Mouse (Mus musculus) gastrocnemius, adult 8-10 months (tissue): ENCODE results near the gene 1810037I17Rik. TPM values are rescaled to one million over a fixed set of nuclear protein-coding genes. Genes with fewer than 3 reads are reported as not detected.

Experiments
- DNase-seq, 2 experiments: peaks; one replicate each; pipeline ENCODE4 v3.0.0; 2022; ENCODE audit warnings: low spot score in 2 of 2
- total RNA-seq, 4 experiments: library from RNA; stranded (reverse); gene quantifications; 2 replicates each; pipeline ENCODE4 v1.2.4; 2022

The 1810037I17Rik gene
- total RNA-seq: 10 to 100 TPM; 21.3 to 24.1 (median 23.1) TPM

DNA sequence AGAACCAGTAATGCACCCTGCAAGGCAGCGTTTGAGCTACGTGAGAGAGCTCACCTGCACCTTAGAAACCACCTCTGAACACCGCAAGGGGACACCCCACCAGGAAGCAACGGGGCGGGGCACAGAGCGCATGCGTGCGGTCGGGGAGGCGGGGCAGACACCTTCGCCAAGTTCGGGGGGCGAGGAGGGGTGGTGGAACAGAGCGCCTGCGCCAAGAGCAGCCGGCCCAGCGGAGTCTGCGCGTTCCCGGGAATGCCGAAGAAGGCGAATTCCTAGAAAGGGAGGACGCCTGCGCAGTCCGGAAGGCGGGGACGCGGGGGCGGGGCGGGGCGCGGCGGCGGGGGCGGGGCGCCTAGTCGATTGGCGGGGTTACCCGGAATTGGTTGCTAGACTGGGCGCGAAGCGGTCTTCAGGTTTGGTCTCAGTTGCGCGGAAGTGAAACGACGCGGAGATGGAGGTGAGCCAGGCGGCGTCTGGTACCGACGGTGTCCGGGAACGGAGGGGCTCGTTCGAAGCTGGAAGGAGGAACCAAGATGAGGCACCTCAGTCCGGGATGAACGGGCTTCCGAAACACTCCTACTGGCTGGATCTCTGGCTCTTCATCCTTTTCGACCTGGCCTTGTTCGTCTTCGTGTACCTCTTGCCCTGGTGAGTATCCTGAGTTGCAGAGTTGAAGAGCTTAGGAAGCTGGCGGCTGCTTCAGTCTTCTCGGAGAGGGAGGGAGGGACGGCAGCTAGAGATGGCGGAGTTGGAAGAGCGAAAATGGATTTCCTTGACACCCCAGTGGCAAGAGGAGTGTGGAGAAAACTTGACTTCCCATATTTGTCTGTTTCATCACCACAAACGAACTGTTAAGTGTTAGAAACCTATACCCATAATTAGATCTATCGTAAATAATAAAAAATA is at the start of gene 1810037I17Rik:
Gene 1810037I17Rik, plus strand, starts transcription at position 195 of the 906 bp plus-strand sequence.
- peak; percentile 88 to 95 for DNase-seq

DNA sequence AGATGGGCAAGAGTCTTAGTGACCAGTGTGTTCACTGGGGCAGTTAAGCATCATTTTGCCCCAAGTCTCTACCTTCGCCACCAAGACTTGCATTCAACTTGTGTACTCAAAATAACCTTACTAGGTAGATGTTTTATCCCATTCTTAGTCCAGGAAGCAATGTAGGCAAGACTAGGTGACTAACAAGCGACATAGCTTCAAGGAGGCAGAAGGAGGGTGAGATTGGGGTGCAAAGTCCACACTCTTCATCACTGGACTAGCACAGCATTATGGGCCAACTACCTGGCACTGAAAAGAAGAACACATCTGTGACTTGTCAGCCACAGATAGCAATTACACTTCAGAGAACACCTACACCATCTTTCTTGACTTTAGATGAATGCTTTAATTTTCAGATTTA is 47.1 kb upstream of the 1810037I17Rik start:
- no peak for DNase-seq

GRCm38 (mm10) chr3:122877543-122877942 is 46.5 kb upstream of the 1810037I17Rik start:
- no peak for DNase-seq

GRCm38 (mm10) chr3:122878705-122879315 is 45.2 kb upstream of the 1810037I17Rik start:
- DNase-seq: no peak

DNA sequence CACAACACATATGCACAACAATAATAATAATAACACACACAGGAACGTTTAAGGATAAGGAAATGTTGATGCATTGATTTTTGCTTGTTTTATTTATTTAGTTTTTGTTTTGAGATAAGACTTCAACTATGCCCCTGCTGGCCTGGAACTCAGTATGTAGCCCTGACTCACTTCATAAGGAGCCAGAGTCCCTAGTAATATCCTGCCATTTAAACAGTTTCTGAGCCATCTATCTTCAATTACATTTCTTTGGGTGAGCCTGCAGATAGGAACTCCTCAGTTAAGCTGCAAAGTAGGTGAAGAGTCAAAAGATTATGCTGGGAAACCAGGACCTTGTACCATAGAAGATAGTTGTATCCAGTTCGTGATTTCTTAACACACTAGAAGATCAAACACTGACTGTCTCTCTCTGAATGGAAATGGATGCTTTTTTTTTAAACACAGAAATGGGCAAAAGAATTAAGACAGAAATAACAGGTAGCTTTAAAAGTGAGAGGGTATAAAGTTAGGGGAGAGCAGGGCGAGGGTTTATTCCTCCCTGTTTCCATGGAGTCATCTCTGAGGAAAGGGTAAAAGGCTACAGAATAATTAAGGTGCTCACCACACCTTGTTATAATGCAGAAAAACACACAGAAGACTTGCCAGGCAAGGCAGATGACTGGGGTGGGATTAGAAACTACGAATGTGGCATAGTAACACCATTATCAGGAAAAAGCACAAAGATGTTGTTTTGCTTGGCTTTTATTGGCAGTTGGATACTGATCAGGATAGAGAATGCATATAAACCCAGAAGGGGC is 36.3 kb upstream of the 1810037I17Rik start:
- no peak for DNase-seq

DNA sequence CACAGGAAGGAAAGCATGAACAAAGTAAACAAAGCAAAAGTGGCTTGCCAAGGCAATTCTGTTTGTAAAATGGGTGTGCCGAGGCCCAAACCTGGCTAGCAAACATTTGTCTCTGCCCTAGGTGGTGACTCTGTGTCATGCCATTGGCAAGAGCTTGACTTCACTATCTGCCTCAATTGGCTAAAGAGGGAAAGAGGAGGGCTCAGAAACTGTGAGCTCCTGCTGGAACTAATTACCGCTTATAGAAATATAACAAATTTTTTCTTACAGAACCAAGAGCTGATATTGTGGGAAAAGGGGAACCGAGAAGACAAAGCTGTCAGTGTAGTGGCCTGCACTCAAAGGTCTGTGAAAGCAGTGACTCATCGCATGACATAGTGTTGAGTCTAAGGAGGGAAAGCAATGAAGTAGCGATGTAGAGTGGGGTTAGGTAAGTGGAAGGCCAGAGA is 35.6 kb upstream of the 1810037I17Rik start:
- DNase-seq: no peak

GRCm38 (mm10) chr3:122894772-122895171 is 29.2 kb upstream of the 1810037I17Rik start, which contains the start of gene Fabp2:
TSS of gene Fabp2 (plus strand) at chr3:122895072.
- no peak for DNase-seq

DNA sequence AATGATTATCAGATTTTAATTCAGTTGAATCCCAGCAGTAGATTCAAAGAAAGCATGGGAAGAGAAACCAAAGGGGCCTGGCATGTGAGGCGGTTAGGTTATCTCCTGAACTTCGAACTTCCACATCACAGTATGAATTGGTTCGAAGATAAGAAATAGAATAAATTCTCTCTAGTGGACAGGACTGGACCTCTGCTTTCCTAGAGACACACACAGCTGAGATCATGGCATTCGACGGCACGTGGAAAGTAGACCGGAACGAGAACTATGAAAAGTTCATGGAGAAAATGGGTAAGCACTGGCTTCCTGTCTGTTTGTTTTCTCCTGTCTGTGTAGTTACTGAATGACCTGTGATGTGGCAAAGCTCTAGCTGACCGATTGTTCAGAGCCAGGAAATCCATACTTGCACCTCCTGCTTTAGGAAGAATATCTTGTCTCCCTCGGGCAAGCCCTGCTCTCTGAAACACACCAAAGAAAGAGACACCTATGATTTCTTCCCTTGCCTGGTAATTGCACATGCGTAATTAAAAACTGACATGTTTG is 28.7 kb upstream of the 1810037I17Rik start:
- DNase-seq: no peak

DNA sequence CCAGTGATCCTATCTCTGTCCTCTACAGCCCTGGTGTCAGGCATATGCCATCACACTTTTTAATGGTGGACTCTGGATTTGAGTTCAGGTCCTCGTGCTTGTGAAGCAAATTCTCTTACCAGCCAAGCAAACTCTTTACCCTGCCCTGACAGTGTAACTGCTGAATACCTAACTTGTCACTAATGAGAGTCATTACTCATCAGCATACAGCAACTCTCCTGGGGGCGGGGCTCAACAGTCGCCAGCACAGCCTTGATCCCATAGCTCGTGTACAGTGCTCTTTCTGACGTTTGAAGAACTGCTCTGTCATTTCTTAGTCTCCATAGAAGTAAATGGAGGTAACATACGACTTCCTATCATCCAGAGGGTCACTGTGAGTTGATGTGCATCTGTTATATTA is 25.7 kb upstream of the 1810037I17Rik start:
- DNase-seq: no peak

GRCm38 (mm10) chr3:122903746-122904433 is 20.1 kb upstream of the 1810037I17Rik start:
- DNase-seq: no peak

DNA sequence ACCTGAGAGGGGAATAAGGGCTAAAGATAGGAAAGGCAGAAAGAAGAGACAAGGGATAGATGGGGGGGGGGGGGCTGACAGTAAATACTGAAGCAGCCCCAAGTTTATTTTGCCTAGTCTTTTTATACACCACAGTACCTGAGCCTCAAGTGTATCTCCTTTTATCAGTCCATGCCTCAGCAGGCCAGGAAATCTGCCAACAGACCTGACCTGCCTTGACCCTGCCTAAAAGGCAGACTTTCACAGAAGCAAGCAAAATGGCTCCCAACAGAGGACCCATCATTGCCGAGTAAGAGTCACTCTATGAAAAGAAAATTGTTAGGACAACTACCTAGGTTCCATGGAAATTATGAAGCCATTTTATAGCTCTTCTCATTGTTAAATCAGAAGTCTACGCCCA is 16.2 kb upstream of the 1810037I17Rik start:
- no peak for DNase-seq

DNA sequence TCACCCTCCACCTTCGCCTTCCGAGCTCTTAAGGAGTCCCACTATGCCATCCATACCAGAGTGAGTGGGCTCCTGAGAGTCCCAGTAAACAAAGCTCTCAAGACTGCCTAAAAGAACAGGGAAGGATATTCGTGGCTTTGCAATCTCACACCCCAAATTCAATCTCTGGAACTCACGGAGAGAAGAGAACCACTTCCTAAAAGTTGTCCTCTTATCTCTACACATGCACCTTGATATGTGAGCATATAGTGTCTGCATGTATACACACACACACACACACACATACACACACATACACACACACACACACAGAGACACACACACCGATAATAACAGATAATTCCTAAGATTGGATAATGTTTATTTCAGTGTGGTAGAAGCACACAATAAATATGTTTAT is 8.5 kb upstream of the 1810037I17Rik start:
- no peak for DNase-seq

DNA sequence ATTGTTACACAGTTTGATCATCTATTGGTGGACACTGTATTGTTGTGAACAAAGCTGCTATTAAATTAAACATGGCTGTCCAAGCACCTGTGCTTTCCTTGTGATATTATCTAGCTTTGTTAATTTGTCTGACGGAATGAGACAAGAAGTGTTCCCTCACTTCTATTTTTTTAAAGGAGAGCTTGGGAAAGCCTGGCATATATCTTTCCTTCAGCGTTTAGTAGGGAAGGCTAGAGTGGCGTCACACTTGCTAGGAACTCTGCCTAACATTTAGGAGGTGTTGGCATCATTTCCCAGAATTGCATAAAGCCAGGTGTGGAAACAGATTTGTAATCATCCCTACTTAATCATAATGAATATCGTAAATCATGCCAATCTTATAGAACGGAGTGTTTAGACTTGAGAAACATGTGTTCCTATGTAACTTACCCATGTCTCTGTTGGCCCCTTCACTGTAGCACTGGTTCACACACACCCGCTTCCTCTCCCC is 7.8 kb upstream of the 1810037I17Rik start:
- no peak for DNase-seq

DNA sequence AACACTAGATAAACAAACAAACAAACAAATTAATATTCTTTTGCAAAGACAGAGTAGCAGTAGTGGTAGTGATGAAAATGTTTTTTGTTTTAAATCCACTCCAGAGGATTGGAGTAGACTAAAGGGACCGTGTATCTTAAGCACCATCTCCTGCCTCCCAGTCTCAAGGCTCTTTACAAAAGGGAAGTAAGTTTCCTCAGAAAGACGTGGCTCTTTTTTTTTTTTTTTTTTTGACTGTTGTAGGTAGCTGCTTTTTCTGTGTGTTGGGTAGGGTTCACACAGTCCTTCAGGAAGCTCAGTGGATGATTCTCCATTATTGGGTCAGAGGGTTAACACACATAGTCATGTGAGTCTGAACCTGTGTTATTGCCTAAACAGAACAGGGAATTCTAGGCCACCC is 5.3 kb upstream of the 1810037I17Rik start:
- DNase-seq: no peak

- DNase-seq: no peak
These were observed 4.7 kb upstream of the 1810037I17Rik start, which contains the start of gene Gm10959 for GRCm38 (mm10) chr3:122919260-122919659. TSS of gene Gm10959 (minus strand) at chr3:122919360.

DNA sequence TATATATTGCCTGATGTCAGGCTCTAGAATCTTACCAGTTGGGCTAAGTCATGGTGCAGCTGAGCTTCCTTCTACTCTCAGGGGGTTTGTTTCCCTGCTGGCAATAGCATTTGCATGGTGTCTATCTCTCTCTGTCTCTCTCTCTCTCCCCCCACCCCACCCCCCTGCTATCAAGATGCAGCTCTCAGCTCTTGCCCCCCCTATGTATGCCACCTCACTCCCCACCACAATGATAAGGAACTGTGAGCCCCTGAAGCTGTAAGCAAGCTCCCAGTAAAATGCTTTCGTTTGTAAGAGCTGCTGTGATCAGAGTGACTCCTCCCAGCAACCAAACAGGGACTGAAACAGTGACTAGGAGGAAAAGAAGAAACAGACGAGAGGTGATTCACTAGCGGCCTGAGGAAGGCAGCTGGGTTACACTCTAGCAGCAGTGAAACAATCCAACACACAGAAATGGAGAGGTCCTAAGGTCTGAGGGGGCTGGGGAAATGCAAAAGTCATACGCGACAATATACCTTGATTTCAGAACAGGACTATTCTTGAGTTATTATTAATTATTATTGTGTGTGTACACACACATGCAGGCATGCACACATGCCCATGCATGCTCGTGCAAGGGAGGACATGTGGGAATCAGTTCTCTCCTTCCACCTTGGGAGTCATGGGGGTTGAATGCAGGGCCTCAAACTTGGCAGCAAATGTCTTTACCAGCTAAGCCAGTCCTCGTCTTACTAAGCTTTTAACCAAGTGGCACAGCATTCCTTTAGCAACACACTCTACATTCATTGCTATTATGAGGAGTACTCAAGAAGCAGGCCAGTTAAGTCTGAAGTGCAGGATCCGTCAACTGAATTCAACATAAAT is 3.2 kb upstream of the 1810037I17Rik start:
- no peak for DNase-seq

- DNase-seq: no peak
These were observed 2.1 kb upstream of the 1810037I17Rik start for GRCm38 (mm10) chr3:122921676-122922527.

DNA sequence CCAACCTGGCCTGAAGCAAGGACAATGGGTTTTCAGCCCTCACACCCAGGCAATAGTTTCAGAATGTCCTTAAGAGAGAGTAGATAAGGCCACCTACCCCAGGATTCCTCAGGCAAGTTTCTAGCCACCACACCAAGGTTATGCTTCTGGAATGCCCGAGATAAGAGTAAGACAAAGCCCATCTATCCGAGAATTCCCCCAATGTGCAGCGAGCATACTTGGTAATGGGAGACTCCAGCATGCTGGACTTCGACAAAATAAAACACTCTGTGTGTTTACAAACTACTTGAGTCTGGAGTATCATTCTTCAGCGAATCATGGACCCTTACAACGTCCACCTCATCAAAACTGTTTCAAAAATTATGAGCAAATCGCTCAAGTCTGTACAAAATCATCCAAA is 856 bp upstream of the 1810037I17Rik start:
- no peak for DNase-seq

DNA sequence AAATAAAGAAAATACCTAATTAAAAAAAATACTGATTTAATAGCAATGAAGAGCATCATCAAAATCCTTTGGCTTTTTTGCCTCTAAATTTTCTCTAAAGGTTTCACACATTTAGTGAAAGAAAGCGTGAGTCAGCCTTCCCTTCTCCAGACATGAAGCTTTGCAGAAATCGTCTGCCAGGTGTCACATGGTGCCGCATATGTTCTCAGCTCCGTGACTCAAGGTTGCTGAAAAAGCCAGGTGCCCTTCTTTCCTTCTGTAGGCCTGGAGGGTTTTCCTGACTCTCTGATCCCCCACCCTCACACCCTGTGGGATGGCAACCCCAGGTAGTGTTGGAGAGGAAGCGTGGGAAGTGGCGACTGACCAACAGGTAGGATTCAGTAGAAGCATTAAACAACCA is 5.7 kb downstream of the 1810037I17Rik start:
- no peak for DNase-seq
